Mouse (Mus musculus) c-Kit-positive CD71-negative TER-119-negative erythroid progenitor cells, embryonic 14.5 days (primary cell): ENCODE data around the gene Bricd5.
A peak's percentile ranks its signal among the peaks of the same experiment; 100 is the strongest.

Source experiments
- DNase-seq: peaks from one replicate; pipeline ENCODE4 v3.0.0-alpha.2; 2013; ENCODE audit warnings: low read depth

Gene Bricd5

DNA sequence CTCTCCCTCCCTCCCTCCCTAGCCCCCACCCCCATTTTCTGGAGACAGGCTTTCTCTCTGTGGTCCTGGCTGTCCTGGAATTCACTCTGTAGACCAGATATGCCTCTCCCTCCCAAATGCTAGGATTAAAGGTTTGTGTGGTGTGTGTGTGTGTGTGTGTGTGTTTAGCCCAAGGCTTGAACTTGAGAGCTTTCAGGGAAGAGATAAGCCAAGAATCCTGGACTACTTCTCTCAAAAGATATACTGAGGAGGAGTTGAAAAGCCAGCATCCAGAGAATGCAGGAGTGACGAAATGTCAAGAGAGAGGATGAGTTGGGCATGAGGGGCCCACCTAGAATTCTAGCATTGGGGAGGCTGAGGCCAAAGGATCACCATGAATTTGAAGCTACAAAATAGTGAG lies 10.8 kb upstream of the Bricd5 start:
- DNase-seq, result no peak

GRCm38 (mm10) chr17:24463374-24464133 lies 10.1 kb upstream of the Bricd5 start:
- peak; percentile 60 for DNase-seq

DNA sequence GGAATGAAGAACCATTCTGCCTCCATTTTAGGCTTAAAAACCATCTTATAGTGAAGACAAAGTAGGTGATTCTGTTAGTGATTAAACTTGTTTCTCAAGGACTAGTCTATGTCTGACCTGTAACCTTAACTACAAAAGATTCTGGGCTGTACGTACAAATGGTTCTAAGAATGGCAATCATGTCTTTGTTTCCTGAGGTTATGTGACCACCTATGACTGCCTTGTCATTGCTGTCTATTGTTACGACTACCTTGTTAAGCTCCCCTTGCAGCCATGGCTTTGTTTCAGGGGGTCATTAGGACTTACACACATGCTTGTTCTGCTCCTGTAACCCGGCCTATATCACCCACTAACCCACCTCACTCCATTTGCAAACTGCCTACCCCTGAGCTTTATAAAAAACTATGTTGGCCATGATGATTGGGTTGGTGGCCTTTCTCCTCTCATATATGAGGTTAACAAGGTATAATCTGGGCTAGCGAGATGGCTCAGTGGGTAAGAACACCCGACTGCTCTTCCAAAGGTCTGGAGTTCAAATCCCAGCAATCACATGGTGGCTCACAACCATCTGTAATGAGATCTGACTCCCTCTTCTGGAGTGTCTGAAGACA lies 4.9 kb upstream of the Bricd5 start:
- DNase-seq, result no peak

- DNase-seq, result no peak
Observed at GRCm38 (mm10) chr17:24469336-24469909, 4.3 kb upstream of the Bricd5 start.

DNA sequence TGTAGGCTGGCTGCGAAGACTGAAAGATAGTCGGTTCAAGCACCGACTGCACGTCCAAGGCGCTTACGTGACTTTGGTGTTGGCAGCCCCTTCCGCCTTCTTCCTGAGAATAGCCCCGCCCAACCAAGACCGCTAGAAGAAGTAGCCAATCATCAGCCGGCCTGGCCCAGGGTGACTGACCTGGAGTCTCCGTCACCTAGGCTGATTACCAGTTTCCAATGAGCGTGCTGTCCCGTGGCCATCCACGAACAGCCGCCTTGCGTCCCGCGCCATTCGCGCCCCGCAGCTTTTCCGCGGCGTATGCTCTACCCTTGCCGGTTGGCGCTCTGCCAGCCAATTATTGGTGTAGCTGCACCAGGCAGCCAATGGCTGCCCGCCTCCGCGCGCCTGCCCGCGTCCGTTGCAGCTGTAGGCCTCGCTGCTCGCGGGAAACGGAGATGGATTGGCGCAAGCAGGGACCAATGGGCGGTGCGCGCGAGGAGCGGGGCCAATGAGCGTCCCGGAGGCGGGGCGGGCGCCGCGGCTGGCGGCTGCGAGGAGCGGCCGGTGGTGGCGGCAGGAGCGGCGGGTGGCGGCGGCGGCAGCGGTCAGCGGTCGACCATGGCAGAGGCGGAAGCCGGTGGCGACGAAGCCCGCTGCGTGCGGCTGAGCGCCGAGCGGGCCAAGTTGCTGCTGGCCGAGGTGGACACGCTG lies 3.6 kb upstream of the Bricd5 start, which contains the start of the genes E4f1 and Pgp:
Gene E4f1 (minus strand): TSS at position 404 of the 693 bp plus-strand sequence.
Gene Pgp (plus strand): TSS at position 483 of the 693 bp plus-strand sequence.
- DNase-seq, result peak; percentile 97

GRCm38 (mm10) chr17:24470701-24471527 lies 2.8 kb upstream of the Bricd5 start:
- no peak for DNase-seq

DNA sequence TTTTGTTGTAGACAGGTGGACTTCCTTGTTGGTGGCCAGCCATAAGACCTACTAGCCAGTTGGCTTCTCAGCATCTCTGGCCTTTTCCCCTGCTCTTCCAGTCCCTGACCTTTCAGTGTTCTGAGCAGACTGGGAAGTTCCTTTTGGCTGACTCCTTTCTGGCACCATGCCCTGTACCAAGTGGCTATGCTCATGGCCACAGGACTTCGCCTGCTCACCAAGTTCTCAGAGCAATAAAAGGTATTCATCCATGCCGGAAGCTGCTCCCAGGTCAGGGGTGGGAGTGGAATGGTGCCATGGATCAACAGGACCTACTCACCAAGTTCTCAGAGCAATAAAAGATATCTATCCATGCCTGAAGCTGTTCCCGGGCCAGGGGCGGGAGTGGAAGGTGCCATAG lies 1.2 kb upstream of the Bricd5 start:
- no peak for DNase-seq

DNA sequence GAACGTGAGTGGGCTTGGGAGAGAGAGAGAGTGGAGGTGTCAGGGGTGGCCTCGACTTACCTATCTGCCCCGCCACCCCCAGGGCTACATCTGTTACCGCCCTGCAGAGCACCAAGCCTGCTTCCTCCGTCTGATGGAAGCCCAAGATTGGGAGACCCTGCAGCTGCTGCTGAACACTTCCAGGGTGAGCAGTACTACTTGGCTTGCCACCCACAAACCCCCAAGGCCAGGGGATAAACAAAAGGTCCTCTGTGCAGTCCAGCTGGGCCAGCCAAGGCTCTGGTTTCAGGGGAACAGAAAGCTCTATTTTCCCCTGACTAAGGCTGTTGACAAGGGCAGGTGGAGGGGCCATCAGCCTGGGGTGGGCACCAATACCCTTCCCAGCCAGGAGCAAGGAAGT lies 873 bp downstream of the Bricd5 start:
- DNase-seq, result no peak

DNA sequence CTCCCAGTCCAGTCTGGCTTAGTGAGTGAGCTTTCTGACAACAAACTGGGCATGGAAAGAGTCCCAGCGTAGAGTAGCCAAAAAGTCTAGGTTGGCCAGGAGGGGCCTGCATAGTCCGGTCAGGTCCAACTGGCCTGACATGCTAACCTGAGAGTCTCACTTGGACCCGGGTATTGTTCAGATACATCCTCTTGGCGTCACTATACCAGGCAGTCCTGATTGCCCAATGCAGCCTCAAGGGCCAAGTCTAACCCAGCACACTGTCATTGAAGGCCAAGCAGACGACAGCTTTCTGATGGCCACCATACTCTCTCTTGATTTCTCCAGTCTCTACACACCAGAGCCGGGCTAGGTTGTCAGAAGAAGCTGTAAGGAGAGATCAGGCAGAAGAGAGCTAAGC lies 1.9 kb downstream of the Bricd5 start:
- no peak for DNase-seq

- no peak for DNase-seq
Observed at GRCm38 (mm10) chr17:24476022-24476776, 2.5 kb downstream of the Bricd5 start.

- DNase-seq, result no peak
Observed at GRCm38 (mm10) chr17:24477053-24477984, 3.6 kb downstream of the Bricd5 start.

DNA sequence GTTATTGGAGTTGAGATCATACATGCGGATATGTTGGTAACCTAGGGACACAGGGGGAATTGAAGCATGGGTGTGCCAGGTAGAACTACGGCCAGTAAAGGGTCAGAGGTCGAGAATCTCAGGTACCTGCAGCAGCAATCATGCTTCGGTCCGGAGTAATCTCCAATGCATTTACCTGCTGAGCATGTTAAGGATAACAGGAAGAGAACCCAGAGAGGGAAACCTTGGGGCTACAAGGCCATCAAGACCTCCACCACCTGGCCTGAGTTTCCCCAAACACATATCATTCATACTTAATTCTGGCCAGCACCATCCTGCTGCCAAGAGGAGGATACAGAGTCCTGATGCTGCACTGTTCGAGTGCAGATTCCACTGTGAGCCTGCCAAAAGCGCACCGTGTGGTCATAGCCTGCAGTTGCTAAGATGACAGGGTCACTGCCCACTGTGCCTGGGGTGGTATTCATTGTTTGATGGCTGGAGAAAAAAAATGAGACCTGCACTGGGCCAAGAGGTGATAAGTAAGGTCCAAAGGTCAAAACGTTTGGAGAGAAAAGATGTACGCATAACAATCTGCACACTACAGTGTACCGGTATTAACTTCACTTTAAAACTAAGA lies 4.4 kb downstream of the Bricd5 start:
- DNase-seq, result no peak

- peak; percentile 93 for DNase-seq
Observed at GRCm38 (mm10) chr17:24478663-24479380, 5.1 kb downstream of the Bricd5 start, which contains the start of gene Mlst8. Gene Mlst8, minus strand, starts transcription at chr17:24479078.

GRCm38 (mm10) chr17:24479431-24479830 lies 5.7 kb downstream of the Bricd5 start:
- DNase-seq, result no peak

DNA sequence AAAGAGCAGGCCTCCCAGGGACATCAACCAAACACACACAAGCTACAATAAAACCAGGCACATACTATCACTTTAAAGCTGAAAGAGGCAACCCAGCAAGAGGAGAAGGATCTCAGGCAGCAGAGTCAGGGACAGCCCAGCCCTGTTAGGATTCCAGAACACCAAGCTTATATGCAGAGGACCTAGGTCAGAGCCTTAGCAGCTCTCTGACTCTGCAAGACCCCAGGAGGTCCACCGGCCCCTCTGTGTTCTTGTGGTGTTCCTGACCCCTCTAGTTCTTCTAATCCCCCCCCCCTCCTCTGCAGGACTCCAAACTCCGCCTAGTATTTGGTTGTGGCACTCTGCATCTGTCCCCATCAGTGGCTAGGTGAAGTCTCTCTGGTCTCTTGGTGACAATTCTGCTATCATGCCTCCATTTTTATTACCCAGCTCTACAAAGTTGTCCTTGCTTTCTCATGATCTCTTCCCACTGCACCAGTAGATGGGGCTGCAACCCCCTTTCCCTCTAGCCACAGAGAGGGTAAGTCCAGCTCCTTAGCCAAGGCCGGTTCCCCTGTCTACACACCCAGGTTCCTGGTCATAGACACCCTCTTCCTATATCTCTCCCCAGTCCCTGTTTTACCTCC lies 6.6 kb downstream of the Bricd5 start:
- no peak for DNase-seq

DNA sequence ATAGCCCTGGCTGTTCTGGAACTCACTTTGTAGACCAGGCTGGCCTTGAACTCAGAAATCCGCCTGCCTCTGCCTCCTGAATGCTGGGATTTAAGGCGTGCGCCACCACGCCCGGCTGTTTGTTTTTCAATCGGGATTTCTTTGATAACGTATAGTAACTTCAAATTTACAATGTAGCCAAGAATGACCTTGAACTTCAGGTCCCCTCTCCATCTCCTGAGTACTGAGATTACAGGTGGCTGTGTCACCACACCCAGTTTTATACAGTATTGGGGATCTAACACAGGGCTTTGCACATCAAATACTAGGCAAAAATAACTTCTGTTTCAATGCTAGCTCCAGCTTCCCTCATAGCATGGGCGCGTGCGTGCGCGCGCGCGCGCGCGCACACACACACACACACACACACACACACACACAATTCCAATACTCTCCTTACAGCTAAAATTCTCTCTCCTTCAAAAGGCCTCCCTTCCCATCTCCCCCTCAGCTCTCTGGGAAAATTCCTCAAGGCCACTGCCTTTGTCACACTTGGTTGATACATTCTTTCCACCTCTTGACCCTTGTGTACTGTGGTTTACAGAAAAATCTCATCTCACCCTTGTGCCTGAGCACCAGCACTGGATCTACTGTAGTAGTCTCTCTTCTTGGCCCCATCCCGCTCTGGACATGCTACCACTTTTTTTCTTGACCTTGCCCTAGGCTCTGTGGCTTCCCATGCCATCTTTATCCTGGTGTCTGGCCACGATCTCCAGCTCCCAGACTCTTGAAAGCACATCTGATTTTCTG lies 7.5 kb downstream of the Bricd5 start:
- no peak for DNase-seq

GRCm38 (mm10) chr17:24483495-24483894 lies 9.8 kb downstream of the Bricd5 start:
- DNase-seq, result no peak
